Mouse (Mus musculus) midbrain, embryonic 13.5 days (tissue): Measurements from ENCODE around the gene Gnaq. TPM values are rescaled to one million over a fixed set of nuclear protein-coding genes. Genes with fewer than 3 reads are reported as not detected.
A peak's percentile ranks its signal among the peaks of the same experiment; 100 is the strongest.
"Not testable (repeated sequence)": the region's sequence is repeated elsewhere in the genome, so short reads cannot be mapped to it uniquely, and the experiment has no call there.

Experiments
- ATAC-seq: fragments of 200-750 bp; cut with Nextera tagmentation; 2 replicates; pipeline ENCODE4 v1.8.0; 2017; ENCODE audit warnings: mild to moderate bottlenecking, moderate TSS enrichment, moderate library complexity
- H3K27ac ChIP-seq: fragments of 300-500 bp; sonication (generic); 2 replicates; pipeline ENCODE4 v1.5.1; 2015; ENCODE audit warnings: inconsistent platforms, mild to moderate bottlenecking, moderate library complexity
- H3K27me3 ChIP-seq: fragments of 300-500 bp; sonication (generic); 2 replicates; pipeline ENCODE4 v1.6.1; 2015; ENCODE audit warnings: mild to moderate bottlenecking, inconsistent platforms
- H3K36me3 ChIP-seq: fragments of 300-500 bp; sonication (generic); 2 replicates; pipeline ENCODE4 v1.6.1; 2015; ENCODE audit warnings: mild to moderate bottlenecking, inconsistent platforms
- H3K4me1 ChIP-seq: fragments of 300-500 bp; sonication (generic); replicated peaks from 2 replicates; pipeline ENCODE4 v1.6.1; 2015; ENCODE audit warnings: inconsistent platforms
- H3K4me2 ChIP-seq: fragments of 300-500 bp; sonication (generic); replicated peaks from 2 replicates; pipeline ENCODE4 v1.6.1; 2015; ENCODE audit warnings: moderate library complexity, mild to moderate bottlenecking, inconsistent platforms
- H3K4me3 ChIP-seq: fragments of 300-500 bp; sonication (generic); replicated peaks from 2 replicates; pipeline ENCODE4 v1.5.1; 2015; ENCODE audit warnings: mild to moderate bottlenecking, inconsistent platforms
- H3K9ac ChIP-seq: fragments of 300-500 bp; sonication (generic); replicated peaks from 2 replicates; pipeline ENCODE4 v1.6.1; 2015; ENCODE audit warnings: mild to moderate bottlenecking, inconsistent platforms
- H3K9me3 ChIP-seq: fragments of 300-500 bp; sonication (generic); 2 replicates; pipeline ENCODE4 v1.6.1; 2016; ENCODE audit warnings: mild to moderate bottlenecking, inconsistent platforms
- WGBS: fragments of 180-500 bp; shearing (Covaris S2); methylation state at CpG from one replicate; pipeline ENCODE4 v1.1.7; 2015; 5-methylcytosine and 5-hydroxymethylcytosine counted together
- polyA plus RNA-seq: library from polyadenylated mRNA; unstranded; fragments of >200 nt; fragmentation: Nextera tagmentation; extraction: Ambion mirVana; gene quantifications from 2 replicates; pipeline ENCODE4 v1.2.1, GENCODE M21; 2015

The Gnaq gene
- polyA plus RNA-seq, 1 experiment from 2014 or later, result 82.7 TPM

DNA sequence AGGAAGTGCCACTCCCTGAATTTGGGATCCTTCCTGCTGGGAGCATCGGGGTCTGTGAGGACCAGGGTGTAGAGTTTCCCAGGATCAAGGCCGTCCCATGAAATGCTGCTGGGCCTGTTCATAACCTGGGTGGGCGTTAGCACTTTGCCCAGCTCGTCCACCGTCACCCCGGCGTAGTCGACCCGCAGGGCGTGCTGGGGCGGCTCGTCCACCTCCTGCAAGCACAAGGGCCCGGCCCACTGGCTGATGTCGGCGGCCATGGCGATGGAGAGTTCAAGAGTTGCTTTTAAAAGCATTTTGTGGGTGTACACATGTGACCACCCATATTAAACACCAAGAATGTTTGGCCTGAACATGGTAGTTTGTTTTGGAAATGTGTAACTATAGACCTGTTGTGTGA, 134.7 kb downstream of the Gnaq start:
- not testable (repeated sequence) for H3K27me3 ChIP-seq, H3K9ac ChIP-seq, H3K9me3 ChIP-seq, ATAC-seq, H3K27ac ChIP-seq, H3K4me3 ChIP-seq, H3K4me2 ChIP-seq, H3K36me3 ChIP-seq
- H3K4me1 ChIP-seq, result peaks cover 13% of the 10 kb centered on the region
- 96% methylated on average over 13 of the region's 16 CpGs for WGBS

- Histone ChIP-seq H3K4me3 (no peak overlapping the region), H3K9me3 (no peaks in the 10 kb centered on the region), H3K4me2 (no peak overlapping the region), H3K36me3 (no peaks in the 10 kb centered on the region), H3K27me3 (no peaks in the 10 kb centered on the region), H3K27ac (no peak overlapping the region), H3K4me1 (peaks cover 22% of the 10 kb centered on the region), H3K9ac (no peak overlapping the region)
- WGBS, result 87% methylated on average over 6 of the region's 6 CpGs
- ATAC-seq, result no peak
Observed at GRCm38 (mm10) chr19:16270236-16270635, 137.6 kb downstream of the Gnaq start.

DNA sequence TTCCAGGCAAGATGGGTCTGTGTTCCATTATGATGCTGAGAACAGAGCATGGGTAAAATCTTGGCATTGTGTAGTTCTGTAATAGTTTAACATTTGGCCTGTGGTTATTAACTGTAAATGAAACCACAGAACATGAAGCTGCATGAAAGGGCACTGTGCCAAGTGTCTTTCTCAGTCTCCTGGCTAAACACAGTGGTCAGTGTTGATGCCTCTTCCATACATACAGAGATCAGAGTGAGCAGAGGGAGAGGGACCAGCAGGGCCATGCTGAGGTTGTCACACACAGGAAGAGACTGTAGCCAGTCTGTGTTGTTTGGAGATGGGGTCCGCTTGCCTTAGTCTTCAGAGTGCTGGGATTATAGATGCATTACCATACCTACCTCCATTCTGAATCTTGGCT, 138.4 kb downstream of the Gnaq start:
- Histone ChIP-seq H3K36me3 (no peaks in the 10 kb centered on the region), H3K4me2 (no peak overlapping the region), H3K4me1 (peaks cover 22% of the 10 kb centered on the region), H3K27ac (no peak overlapping the region), H3K27me3 (no peaks in the 10 kb centered on the region), H3K9ac (no peak overlapping the region), H3K9me3 (no peaks in the 10 kb centered on the region), H3K4me3 (no peak overlapping the region)
- 88% methylated on average over 1 of the region's 1 CpGs for WGBS
- no peak for ATAC-seq

- H3K27me3 ChIP-seq, result no peaks in the 10 kb centered on the region
- 0 out of 2 replicates have a peak, but pooled peaks have one; percentile 17 for ATAC-seq
Observed at GRCm38 (mm10) chr19:16273021-16273420, 140.4 kb downstream of the Gnaq start.

DNA sequence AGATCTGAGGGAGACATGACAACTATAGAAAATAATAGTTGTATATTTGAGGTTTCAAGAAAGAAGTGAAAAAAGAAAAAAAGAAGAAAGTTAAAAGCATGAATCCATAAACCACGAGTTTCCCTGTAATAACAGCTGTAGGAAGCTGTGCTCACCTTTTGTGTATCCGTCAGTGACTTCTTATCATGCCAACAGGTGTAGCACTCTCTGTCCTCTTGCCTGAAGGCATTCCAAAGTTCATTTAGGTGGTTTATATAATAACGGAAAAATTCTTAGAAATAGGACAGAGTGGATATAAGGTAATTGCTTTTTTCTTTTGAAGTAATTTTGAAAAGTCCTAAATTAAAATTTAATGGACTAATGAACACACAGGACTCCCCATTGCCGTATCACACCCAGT, 147.6 kb downstream of the Gnaq start:
- Histone ChIP-seq H3K4me3 (no peak overlapping the region), H3K4me2 (no peak overlapping the region), H3K9ac (no peak overlapping the region), H3K9me3 (no peaks in the 10 kb centered on the region), H3K27ac (no peak overlapping the region), H3K4me1 (peaks cover 16% of the 10 kb centered on the region), H3K36me3 (0 out of 2 replicates have a peak, but pooled peaks cover 3% of the 10 kb centered on the region), H3K27me3 (no peaks in the 10 kb centered on the region)
- no peak for ATAC-seq
- 85% methylated on average over 4 of the region's 4 CpGs for WGBS

More at GRCm38 (mm10) chr19:16273021-16273420, 140.4 kb downstream of the Gnaq start:
- no peak overlapping the region for H3K9ac ChIP-seq
- WGBS, result 88% methylated on average over 4 of the region's 4 CpGs
- H3K4me2 ChIP-seq, result no peak overlapping the region
- H3K27ac ChIP-seq, result no peak overlapping the region
- no peak overlapping the region for H3K4me3 ChIP-seq
- H3K4me1 ChIP-seq, result peaks cover 22% of the 10 kb centered on the region
- no peaks in the 10 kb centered on the region for H3K9me3 ChIP-seq
- no peaks in the 10 kb centered on the region for H3K36me3 ChIP-seq

DNA sequence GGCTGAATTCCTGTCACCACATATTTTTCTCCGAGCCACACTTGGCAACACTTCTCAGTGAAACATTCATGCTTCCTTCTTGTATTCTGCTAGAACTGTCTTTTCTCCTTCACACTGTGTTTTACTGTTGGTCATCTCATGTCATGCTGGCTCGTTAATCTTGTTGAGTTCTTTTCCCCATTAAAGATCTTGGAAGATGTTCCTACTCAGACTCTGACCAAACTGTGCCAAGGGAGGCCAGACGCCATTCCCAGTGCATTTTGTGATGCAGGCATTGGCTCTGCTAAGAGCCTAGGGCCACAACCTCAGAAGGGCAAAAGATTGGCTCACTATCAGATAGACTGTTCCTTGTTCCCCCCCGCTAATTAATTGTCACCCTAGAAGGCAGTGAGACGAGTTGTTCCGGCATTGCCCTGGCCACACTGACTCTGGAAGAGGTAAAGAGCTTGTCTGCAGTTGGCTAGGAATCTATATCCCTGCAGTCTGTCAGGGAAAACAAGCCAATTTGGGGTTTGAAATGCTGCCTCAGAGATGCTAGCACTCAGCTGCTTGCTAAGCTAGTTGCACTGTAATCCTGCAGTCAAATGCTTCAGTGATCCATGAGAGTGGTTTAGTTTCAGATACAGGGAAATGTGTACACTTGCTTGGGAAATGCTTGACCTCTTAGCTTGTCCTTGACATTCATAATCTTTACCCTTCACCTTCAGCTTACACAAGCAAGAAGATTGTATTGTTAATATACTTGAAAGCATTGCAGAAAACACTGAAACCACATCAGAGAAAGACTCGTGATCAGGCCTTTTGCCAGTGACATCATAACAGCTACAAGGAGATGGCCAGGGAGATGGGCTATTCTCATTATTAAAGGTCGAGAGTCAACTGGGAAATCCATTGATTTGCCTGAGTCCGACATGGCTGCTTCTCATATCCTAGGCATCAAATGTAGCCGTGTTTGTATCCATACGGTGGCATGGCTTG, 152.7 kb downstream of the Gnaq start:
- H3K4me1 ChIP-seq, result peaks cover 38% of the 10 kb centered on the region
- no peaks in the 10 kb centered on the region for H3K27me3 ChIP-seq
- no peaks in the 10 kb centered on the region for H3K36me3 ChIP-seq
- H3K4me3 ChIP-seq, result no peak overlapping the region
- no peak overlapping the region for H3K4me2 ChIP-seq
- ATAC-seq, result no peak
- H3K9me3 ChIP-seq, result no peaks in the 10 kb centered on the region
- H3K27ac ChIP-seq, result peak overlapping the region; percentile 15; the same call in 1 of the 2 replicates
- H3K9ac ChIP-seq, result no peak overlapping the region
- WGBS, result 77% methylated on average over 11 of the region's 11 CpGs

GRCm38 (mm10) chr19:16286451-16287175, 154.0 kb downstream of the Gnaq start:
- no peak overlapping the region for H3K27ac ChIP-seq
- H3K4me3 ChIP-seq, result no peak overlapping the region
- WGBS, result 83% methylated on average over 10 of the region's 10 CpGs
- no peaks in the 10 kb centered on the region for H3K9me3 ChIP-seq
- no peak overlapping the region for H3K9ac ChIP-seq
- H3K4me2 ChIP-seq, result no peak overlapping the region
- no peaks in the 10 kb centered on the region for H3K27me3 ChIP-seq
- H3K4me1 ChIP-seq, result peaks cover 42% of the 10 kb centered on the region
- no peaks in the 10 kb centered on the region for H3K36me3 ChIP-seq
- ATAC-seq, result no peak

- Histone ChIP-seq H3K4me2 (no peak overlapping the region), H3K4me1 (peaks cover 45% of the 10 kb centered on the region), H3K27ac (no peak overlapping the region), H3K27me3 (no peaks in the 10 kb centered on the region), H3K9ac (no peak overlapping the region), H3K9me3 (no peaks in the 10 kb centered on the region), H3K36me3 (no peaks in the 10 kb centered on the region), H3K4me3 (no peak overlapping the region)
- no peak for ATAC-seq
- WGBS, result 89% methylated on average over 4 of the region's 4 CpGs
Observed at GRCm38 (mm10) chr19:16287307-16287706, 154.7 kb downstream of the Gnaq start.

DNA sequence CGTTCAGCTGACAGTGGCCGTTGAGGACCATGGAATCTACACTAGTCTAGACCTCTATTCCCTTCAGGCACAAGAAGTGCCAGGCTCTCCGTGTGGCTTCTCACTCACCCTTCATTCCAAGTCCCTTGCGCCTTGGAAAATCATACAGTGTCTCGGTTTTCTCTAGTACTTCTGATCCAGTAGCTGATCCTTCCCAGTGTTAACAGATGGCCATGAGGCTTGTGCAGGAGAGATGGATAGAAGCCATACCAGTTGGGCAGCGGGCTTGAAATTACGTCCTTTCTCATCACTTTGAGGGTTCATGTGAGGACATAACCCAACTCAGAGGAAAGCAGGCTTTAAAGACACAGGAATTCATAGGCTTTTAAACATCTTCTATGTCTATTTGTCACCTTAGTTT, 155.3 kb downstream of the Gnaq start:
- no peaks in the 10 kb centered on the region for H3K36me3 ChIP-seq
- H3K27me3 ChIP-seq, result no peaks in the 10 kb centered on the region
- H3K4me3 ChIP-seq, result no peak overlapping the region
- no peak overlapping the region for H3K9ac ChIP-seq
- H3K9me3 ChIP-seq, result no peaks in the 10 kb centered on the region
- no peak overlapping the region for H3K27ac ChIP-seq
- H3K4me1 ChIP-seq, result peaks cover 51% of the 10 kb centered on the region
- ATAC-seq, result no peak
- H3K4me2 ChIP-seq, result no peak overlapping the region
- WGBS, result 94% methylated on average over 7 of the region's 7 CpGs

GRCm38 (mm10) chr19:16291088-16291487, 158.5 kb downstream of the Gnaq start:
- H3K4me2 ChIP-seq, result no peak overlapping the region
- H3K9ac ChIP-seq, result no peak overlapping the region
- H3K27me3 ChIP-seq, result no peaks in the 10 kb centered on the region
- H3K27ac ChIP-seq, result peak overlapping the region; percentile 9; the same call in 1 of the 2 replicates
- H3K4me3 ChIP-seq, result no peak overlapping the region
- H3K4me1 ChIP-seq, result peaks cover 51% of the 10 kb centered on the region
- WGBS, result 86% methylated on average over 3 of the region's 3 CpGs
- H3K9me3 ChIP-seq, result no peaks in the 10 kb centered on the region
- H3K36me3 ChIP-seq, result no peaks in the 10 kb centered on the region
- no peak for ATAC-seq

GRCm38 (mm10) chr19:16292056-16292608, 159.5 kb downstream of the Gnaq start:
- ATAC-seq, result peak; percentile 77
- no peaks in the 10 kb centered on the region for H3K27me3 ChIP-seq
- H3K4me1 ChIP-seq, result peaks cover 44% of the 10 kb centered on the region
- H3K9me3 ChIP-seq, result no peaks in the 10 kb centered on the region
- H3K36me3 ChIP-seq, result no peaks in the 10 kb centered on the region
- 62% methylated on average over 2 of the region's 2 CpGs for whole genome bisulfite sequencing
- H3K9ac ChIP-seq, result no peak overlapping the region
- H3K4me2 ChIP-seq, result no peak overlapping the region
- H3K27ac ChIP-seq, result peak overlapping the region; percentile 36
- H3K4me3 ChIP-seq, result no peak overlapping the region

- no peak overlapping the region for H3K4me2 ChIP-seq
- no peak overlapping the region for H3K27ac ChIP-seq
- peaks cover 38% of the 10 kb centered on the region for H3K4me1 ChIP-seq
- no peaks in the 10 kb centered on the region for H3K36me3 ChIP-seq
- H3K9ac ChIP-seq, result no peak overlapping the region
- WGBS, result 88% methylated on average over 1 of the region's 1 CpGs
- no peaks in the 10 kb centered on the region for H3K27me3 ChIP-seq
- no peak for ATAC-seq
- no peak overlapping the region for H3K4me3 ChIP-seq
- H3K9me3 ChIP-seq, result no peaks in the 10 kb centered on the region
Observed at GRCm38 (mm10) chr19:16292978-16293377, 160.3 kb downstream of the Gnaq start.
